Mouse (Mus musculus) splenic B cell, adult 2 months (primary cell): ENCODE data around the gene Trnau1ap.
"Not testable (repeated sequence)": the region's sequence is repeated elsewhere in the genome, so short reads cannot be mapped to it uniquely, and the experiment has no call there.

Source experiments
- DNase-seq: peaks from one replicate; pipeline ENCODE4 v3.0.0-alpha.2; 2011; ENCODE audit warnings: low read depth, low spot score
- H3K27me3 ChIP-seq: 2 replicates; pipeline ENCODE4 v1.6.1; 2012; ENCODE audit warnings: mild to moderate bottlenecking, low read length, moderate library complexity, mixed read lengths; ENCODE audit not compliant: control insufficient read depth, poor library complexity, insufficient read depth, severe bottlenecking
- H3K36me3 ChIP-seq: 2 replicates; pipeline ENCODE4 v1.6.1; 2012; ENCODE audit warnings: mild to moderate bottlenecking, low read length, moderate library complexity, mixed read lengths; ENCODE audit not compliant: control insufficient read depth, poor library complexity, insufficient read depth, severe bottlenecking

The Trnau1ap gene

DNA sequence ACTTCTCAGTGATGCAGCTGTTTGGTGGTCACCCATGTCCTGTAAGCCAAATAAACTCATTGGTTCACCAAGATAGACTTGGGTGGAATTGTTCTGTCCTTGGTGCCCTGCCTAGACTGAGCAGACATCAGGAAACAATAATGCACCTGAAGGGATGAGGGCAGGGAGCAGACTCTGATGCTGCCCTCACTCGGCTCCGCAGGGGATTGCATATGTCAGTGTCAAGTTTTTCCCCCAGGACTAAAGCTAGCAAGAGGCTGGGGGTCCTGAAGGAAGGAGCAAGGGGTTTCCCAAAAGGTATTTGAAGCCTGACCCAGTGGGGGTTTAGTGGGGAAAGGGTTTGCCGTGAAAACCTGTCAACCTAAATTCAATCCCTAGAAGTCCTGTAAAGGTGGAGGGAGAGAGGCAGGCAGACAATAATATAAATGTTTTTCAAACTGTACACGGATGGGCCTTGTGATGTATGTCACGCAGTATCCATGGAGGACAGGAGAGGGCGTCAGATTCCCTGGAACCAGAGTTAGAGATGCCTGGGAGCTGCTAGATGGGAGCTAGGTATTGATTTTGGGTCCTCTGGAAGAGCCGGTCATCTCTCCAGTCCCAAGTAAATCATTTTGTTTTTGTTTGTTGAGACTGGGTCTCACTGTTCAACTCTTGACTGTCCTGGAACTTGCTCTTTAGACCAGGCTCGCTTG is 33.5 kb downstream of the Trnau1ap start:
- no peaks in the 10 kb centered on the region for H3K27me3 ChIP-seq
- H3K36me3 ChIP-seq, result peaks cover 2% of the 10 kb centered on the region
- peak; percentile 19 for DNase-seq

- Histone ChIP-seq H3K27me3 (no peaks in the 10 kb centered on the region), H3K36me3 (peaks cover 3% of the 10 kb centered on the region)
- DNase-seq, result no peak
These were observed 35.6 kb downstream of the Trnau1ap start for GRCm38 (mm10) chr4:132293682-132294240.

- no peak for DNase-seq
- Histone ChIP-seq H3K36me3 (peaks cover 3% of the 10 kb centered on the region), H3K27me3 (no peaks in the 10 kb centered on the region)
These were observed 36.4 kb downstream of the Trnau1ap start for GRCm38 (mm10) chr4:132292988-132293387.

- H3K27me3 ChIP-seq, result no peaks in the 10 kb centered on the region
- no peak for DNase-seq
- peaks cover 3% of the 10 kb centered on the region for H3K36me3 ChIP-seq
These were observed 37.6 kb downstream of the Trnau1ap start for GRCm38 (mm10) chr4:132291624-132292335.

DNA sequence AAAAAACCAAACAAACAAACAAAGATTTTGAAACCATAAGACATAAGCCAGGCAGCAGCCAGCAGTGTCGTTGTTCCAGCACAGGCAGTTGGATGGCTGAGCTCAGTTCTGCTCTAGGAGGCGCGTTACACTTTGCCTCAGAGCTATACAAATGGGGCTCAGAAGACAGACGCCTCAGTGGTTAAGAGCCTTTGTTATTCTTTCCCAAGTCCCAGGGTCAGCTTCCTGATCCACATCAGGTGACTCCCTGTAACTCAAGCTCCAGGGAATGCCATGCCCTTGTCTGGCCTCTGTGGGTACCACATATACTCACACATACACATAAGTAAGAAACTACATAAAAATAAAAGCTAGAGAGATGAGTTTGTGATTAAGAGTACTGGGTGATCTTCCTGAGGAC is 38.3 kb downstream of the Trnau1ap start:
- Histone ChIP-seq H3K36me3 (peaks cover 3% of the 10 kb centered on the region), H3K27me3 (no peaks in the 10 kb centered on the region)
- no peak for DNase-seq

DNA sequence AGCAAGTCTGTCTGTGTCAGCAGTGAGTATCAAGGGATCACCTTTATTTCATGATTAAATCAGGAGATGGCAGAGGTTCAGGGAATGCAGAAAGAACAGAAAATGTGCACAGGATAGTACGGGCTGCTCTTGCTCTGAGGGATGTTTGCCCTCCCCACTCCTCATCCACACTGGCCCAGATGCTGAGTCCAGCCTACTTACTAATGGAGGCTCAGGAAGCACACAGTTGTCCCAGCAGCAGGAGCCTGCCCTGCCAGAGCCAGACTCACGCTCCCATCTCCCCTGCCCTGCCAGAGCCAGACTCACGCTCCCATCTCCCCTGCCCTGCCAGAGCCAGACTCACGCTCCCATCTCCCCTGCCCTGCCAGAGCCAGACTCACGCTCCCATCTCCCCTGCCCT is 40.5 kb downstream of the Trnau1ap start:
- H3K27me3 ChIP-seq, DNase-seq: not testable (repeated sequence)
- peaks cover 10% of the 10 kb centered on the region for H3K36me3 ChIP-seq

DNA sequence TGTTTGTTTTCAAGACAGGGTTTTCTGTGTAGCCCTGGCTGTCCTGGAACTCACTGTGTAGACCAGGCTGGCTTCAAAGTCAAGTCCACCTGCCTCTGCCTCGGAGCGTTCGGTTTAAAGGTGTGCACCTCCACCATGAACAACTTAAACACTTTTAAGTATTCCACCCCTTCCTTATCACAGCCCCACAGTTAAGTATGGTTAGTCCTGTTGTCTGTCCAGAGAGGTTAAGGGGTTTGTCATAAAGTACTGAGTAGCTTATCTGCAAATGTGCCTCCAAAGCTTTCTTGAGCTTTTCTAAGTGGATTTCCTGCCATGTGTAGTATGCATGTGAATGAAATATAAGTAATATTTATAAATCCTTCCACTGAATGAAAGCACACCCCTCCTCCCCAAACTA is 53.4 kb downstream of the Trnau1ap start:
- H3K27me3 ChIP-seq, result no peaks in the 10 kb centered on the region
- no peak for DNase-seq
- H3K36me3 ChIP-seq, result no peaks in the 10 kb centered on the region

DNA sequence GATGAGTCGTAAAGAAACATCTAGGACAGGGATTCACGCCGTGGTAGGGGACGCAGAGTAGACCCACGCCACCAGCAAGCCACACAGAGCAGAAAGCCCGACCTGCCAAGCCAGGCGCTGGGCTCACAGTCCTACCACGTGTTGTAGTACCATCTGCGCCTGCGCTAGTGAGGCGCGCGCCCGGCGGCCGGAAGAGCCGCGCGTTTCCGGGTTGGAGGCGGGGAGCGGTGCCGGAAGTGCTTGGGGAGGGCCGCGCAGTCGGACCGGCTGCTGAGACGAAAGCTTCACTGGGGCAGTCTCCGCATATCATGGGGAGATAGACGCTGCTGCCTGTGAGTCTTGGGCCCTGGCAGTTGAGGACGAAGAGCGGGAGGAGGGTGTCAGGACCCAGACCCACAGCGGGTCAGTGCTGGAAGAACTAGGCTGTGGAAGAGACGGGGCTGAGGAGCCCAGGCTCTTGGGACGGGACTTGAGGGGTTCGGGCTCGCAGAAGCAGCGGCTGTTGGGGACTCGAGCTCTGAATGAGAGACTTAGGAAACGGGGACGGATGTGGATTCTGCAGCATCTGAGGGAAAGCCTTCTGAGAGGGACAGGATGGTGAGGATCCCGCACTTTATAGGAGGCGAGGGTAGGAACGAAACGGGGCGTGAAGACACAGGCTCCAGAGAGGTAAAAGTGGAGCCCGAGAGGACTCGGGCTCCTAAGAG is 55.0 kb downstream of the Trnau1ap start, which contains the start of gene Taf12:
TSS of gene Taf12 (plus strand) at position 220 of the 707 bp plus-strand sequence.
- peak; percentile 96 for DNase-seq
- Histone ChIP-seq H3K36me3 (no peaks in the 10 kb centered on the region), H3K27me3 (no peaks in the 10 kb centered on the region)

DNA sequence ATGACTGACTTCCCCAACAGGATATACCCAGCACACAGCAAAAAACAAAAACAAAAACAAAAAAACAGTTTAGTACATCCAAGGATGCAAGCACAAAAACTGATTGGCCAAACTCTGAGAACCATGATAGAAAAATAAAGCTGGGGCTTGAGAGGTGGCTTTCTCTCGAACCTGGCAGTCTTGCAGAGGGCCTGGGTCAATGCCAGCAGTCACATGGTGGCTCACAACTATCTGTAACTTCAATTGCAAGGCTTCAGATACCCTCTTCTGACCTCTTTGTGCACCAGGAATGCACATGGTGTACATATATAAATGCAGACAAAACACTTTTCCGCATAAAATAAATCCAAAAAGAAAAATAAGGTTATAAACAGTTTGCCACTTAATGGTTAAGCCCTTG is 56.2 kb downstream of the Trnau1ap start:
- no peak for DNase-seq
- H3K36me3 ChIP-seq, result no peaks in the 10 kb centered on the region
- H3K27me3 ChIP-seq, result no peaks in the 10 kb centered on the region

- H3K36me3 ChIP-seq, result no peaks in the 10 kb centered on the region
- peak; percentile 95 for DNase-seq
- H3K27me3 ChIP-seq, result no peaks in the 10 kb centered on the region
These were observed 59.4 kb downstream of the Trnau1ap start for GRCm38 (mm10) chr4:132269740-132270560.

GRCm38 (mm10) chr4:132268871-132269739 is 60.2 kb downstream of the Trnau1ap start:
- no peaks in the 10 kb centered on the region for H3K27me3 ChIP-seq
- peak; percentile 80 for DNase-seq
- no peaks in the 10 kb centered on the region for H3K36me3 ChIP-seq

- no peaks in the 10 kb centered on the region for H3K36me3 ChIP-seq
- DNase-seq, result no peak
- no peaks in the 10 kb centered on the region; the same call in 1 of the 2 replicates for H3K27me3 ChIP-seq
These were observed 62.4 kb downstream of the Trnau1ap start for GRCm38 (mm10) chr4:132266835-132267349.

DNA sequence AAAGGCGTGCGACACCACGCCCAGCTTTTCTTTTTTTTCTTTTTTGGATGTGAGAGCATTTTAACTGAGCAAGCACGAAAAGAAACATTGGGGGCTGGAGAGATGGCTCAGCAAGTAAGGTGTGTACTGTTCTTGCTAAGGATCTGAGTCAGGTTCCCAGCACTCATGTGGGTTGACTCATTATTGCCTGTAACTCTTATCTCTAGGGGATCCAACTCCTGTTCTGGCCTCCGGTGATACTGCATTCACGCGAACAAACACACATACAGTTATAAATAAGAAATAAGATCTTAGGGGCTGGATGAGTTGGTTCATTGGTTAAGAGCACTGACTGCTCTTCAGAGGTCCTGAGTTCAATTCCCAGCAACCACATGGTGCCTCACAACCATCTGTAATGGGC is 66.0 kb downstream of the Trnau1ap start:
- no peaks in the 10 kb centered on the region; the same call in 1 of the 2 replicates for H3K27me3 ChIP-seq
- DNase-seq, result no peak
- no peaks in the 10 kb centered on the region for H3K36me3 ChIP-seq
